Mouse (Mus musculus) olfactory bulb, adult 2 months (tissue): ENCODE results near the gene 9530003J23Rik. TPM values are rescaled to one million over a fixed set of nuclear protein-coding genes. Genes with fewer than 3 reads are reported as not detected.
"Not testable (repeated sequence)": the region's sequence is repeated elsewhere in the genome, so short reads cannot be mapped to it uniquely, and the experiment has no call there.

Source experiments
- H3K27ac ChIP-seq: fragments of 200-500 bp; 2 replicates; pipeline ENCODE4 v1.5.1; 2012; ENCODE audit warnings: low read depth, low read length; ENCODE audit not compliant: insufficient read depth
- H3K4me1 ChIP-seq: fragments of 200-500 bp; 2 replicates; pipeline ENCODE4 v1.6.1; 2012; ENCODE audit warnings: low read length; ENCODE audit not compliant: control insufficient read depth, insufficient read depth
- H3K4me3 ChIP-seq: fragments of 200-500 bp; 2 replicates; pipeline ENCODE4 v1.5.1; 2012; ENCODE audit warnings: mild to moderate bottlenecking, low read depth, low read length, moderate library complexity; ENCODE audit not compliant: insufficient read depth
- CTCF ChIP-seq: fragments of 200-500 bp; IDR thresholded peaks from 2 replicates; pipeline ENCODE4 v1.5.1; 2012; ENCODE audit warnings: low read depth, mild to moderate bottlenecking, low read length, moderate library complexity; ENCODE audit not compliant: insufficient read depth
- POLR2A ChIP-seq: fragments of 200-500 bp; IDR thresholded peaks from 2 replicates; pipeline ENCODE4 v1.6.1; 2012; ENCODE audit warnings: mild to moderate bottlenecking, low read depth, low read length, moderate library complexity; ENCODE audit not compliant: insufficient read depth
- WGBS: fragments of 180-500 bp; shearing (Covaris S2); methylation state at CpG from one replicate; pipeline ENCODE4 v1.1.7; 2018; 5-methylcytosine and 5-hydroxymethylcytosine counted together
- polyA plus RNA-seq: library from polyadenylated mRNA; stranded (reverse); fragments of >200 nt; gene quantifications from 2 replicates; pipeline ENCODE4 v1.2.4, GENCODE M21; 2012; ENCODE audit warnings: low replicate concordance; ENCODE audit not compliant: missing spikeins, insufficient read depth, insufficient read length

Gene 9530003J23Rik
- not detected in 2 replicates for polyA plus RNA-seq

GRCm38 (mm10) chr10:117238603-117239002 is at the start of gene 9530003J23Rik:
Gene 9530003J23Rik (minus strand): TSS chr10:117238703.
- no peak for TF ChIP-seq CTCF
- no peak for TF ChIP-seq POLR2A
- H3K27ac ChIP-seq: no peak within 1 kb of the TSS
- H3K4me3 ChIP-seq: no peak within 1 kb of the TSS
- WGBS: 86% methylated on average over 12 of the region's 12 CpGs
- H3K4me1 ChIP-seq: no peaks in the 10 kb centered on the region

GRCm38 (mm10) chr10:117287226-117287850 is 48.8 kb upstream of the 9530003J23Rik start:
- Histone ChIP-seq H3K4me3 (no peak overlapping the region), H3K27ac (no peak overlapping the region), H3K4me1 (no peaks in the 10 kb centered on the region)
- TF ChIP-seq POLR2A (no peak), CTCF (no peak)
- 95% methylated on average over 3 of the region's 3 CpGs for WGBS

DNA sequence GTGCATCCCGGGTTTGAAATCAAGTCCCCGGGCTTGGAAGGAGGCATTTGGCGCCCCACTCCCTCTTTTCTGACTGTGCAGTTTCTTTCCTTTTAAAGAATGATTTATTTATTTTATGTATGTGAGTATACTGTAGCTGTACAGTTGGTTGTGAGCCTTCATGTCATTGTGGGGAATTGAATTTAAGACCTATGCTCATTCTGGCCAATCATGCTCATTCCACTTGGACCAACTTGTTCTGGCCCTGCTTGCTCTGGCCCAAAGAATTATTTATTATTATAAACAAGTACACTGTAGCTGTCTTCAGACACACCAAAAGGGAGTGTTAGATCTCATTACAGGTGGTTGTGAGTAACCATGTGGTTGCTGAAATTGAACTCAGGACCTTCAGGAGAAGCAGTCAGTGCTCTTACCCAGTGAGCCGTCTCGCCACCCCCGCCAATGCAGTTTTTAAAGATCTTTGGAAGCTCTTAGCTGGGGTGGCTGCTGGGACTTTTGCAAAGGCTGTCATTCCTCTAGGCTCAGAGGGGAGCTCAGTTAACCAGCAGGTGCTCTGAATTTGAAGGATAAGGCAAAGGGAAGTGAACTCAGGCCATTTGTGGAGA is 48.0 kb upstream of the 9530003J23Rik start:
- Histone ChIP-seq H3K27ac (no peak overlapping the region), H3K4me1 (no peaks in the 10 kb centered on the region), H3K4me3 (no peak overlapping the region)
- TF ChIP-seq CTCF (no peak), POLR2A (no peak)
- WGBS: 96% methylated on average over 6 of the region's 6 CpGs

DNA sequence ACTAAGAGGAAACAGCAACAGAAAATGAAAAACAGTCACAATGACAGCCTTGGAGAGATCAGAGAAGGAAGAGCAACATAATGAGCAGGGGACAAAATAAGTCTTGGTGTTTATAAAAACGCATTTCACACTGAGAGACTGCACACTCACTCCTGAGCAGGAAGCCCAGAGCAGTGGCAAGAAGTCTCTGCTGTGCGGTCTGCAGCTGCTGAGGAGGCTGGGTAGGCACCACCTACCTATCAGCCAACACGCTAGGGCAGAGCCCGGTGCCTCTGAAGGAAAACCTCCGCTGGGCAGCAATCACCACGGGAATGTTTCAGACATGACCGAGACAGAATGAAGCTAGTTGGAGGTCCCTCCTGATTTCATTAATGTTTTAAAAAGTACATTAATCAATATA is 47.1 kb upstream of the 9530003J23Rik start:
- not testable (repeated sequence) for H3K4me1 ChIP-seq, H3K27ac ChIP-seq, H3K4me3 ChIP-seq
- 67% methylated on average over 3 of the region's 7 CpGs for WGBS

GRCm38 (mm10) chr10:117284578-117285520 is 46.3 kb upstream of the 9530003J23Rik start:
- TF ChIP-seq POLR2A (no peak), CTCF (no peak)
- H3K4me3 ChIP-seq: no peak overlapping the region
- H3K4me1 ChIP-seq: no peaks in the 10 kb centered on the region
- WGBS: 92% methylated on average over 10 of the region's 10 CpGs
- no peak overlapping the region for H3K27ac ChIP-seq

DNA sequence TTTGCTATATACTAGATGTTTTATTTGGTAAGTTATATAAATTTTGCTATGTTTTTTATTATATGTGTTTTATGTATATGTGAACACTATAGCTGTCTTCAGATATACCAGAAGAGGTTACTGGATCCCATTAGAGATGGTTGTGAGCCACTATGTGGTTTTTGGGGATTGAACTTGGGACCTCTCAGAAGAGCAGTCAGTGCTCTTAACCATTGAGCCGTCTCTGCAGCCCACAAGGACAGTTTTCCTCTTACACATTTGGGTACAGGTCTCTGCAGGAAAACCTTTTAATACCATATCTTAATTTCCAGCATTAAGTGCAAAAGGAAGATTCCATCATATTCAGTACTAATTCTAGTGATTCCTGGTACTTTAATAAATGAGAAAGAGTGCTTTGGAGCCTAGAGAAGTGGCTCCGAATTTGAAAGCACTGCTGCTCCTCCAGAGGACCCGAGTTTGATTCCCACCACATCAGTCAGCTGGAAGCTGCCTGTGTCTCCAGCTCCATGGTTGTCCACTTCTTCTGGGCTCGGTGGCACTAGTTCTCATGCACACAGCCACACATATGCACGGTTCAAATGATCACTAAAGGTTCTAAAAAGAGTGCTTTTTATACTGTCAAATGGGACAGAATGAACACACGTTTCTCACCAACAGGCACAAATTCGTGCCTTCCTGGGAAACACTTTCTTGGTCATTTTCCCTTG is 45.5 kb upstream of the 9530003J23Rik start:
- no peak for TF ChIP-seq CTCF
- no peak for TF ChIP-seq POLR2A
- no peaks in the 10 kb centered on the region for H3K4me1 ChIP-seq
- no peak overlapping the region for H3K27ac ChIP-seq
- WGBS: 80% methylated on average over 7 of the region's 7 CpGs
- no peak overlapping the region for H3K4me3 ChIP-seq

DNA sequence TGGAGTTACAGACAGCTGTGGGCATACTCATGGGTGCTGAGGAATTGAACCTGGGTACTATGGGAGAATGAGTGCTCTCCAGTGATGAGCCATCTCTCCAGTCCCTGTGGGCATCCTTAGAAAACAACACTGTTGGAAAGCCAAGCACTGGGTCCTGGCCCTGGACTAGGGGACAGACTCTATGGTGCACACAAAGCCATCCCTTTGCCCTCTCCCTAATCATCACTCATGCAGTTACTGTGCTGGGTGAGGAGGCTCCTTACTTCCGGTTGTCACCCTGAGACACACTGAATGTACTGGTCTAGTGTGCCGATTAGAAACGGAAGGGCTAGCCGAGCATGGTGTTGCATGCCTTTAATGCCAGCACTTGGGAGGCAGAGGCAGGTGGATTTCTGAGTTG is 44.7 kb upstream of the 9530003J23Rik start:
- H3K4me3 ChIP-seq, H3K27ac ChIP-seq, H3K4me1 ChIP-seq: not testable (repeated sequence)
- 89% methylated on average over 4 of the region's 4 CpGs for WGBS

DNA sequence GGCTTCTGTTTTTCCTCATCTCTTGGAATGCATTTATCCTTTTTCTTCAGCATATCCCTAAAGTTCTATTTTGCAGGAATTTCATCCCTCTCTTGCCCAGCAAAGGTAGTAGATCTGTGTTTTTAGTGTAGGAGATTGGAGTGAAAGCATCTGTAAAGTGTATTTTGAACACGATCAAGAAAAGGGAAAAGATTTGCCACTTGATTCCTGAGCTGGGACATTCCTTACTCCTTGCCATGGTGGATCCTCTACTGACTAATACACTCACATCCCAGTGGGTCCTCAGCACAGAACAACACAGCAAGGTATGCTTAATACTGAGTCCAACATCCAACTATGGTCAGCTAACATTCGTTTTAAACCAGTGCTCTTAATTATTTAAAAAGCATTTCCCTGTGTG is 44.0 kb upstream of the 9530003J23Rik start:
- TF ChIP-seq POLR2A (no peak), CTCF (no peak)
- Histone ChIP-seq H3K4me1 (no peaks in the 10 kb centered on the region), H3K27ac (no peak overlapping the region), H3K4me3 (no peak overlapping the region)
- WGBS: 89% methylated on average over 2 of the region's 2 CpGs

- Histone ChIP-seq H3K27ac (no peak within 1 kb of the TSS), H3K4me1 (no peaks in the 10 kb centered on the region), H3K4me3 (no peak within 1 kb of the TSS)
- WGBS: 71% methylated on average over 4 of the region's 4 CpGs
- TF ChIP-seq POLR2A (no peak), CTCF (no peak)
Observed at GRCm38 (mm10) chr10:117282049-117282448, 43.5 kb upstream of the 9530003J23Rik start, which contains the start of gene Lyz2. Gene Lyz2 (minus strand): TSS chr10:117282321.
